In genomic region chr10:75070281-75070976, GRCm38 (mm10) we compare ENCODE assay signal across 21 mouse cellular contexts. TPM values are rescaled to one million over a fixed set of nuclear protein-coding genes. Genes with fewer than 3 reads are reported as not detected.
DNase-seq lines count a peak whose midpoint lies in the region; ATAC-seq and TF ChIP-seq lines count a peak whose summit lies in the region.
"Had no signal": no experiment of that assay in that cellular context is flagged by ENCODE, and none has a peak within 500 bp of the region (broad histone marks: within the 10 kb centered on the region; RNA-seq: fewer than 3 reads in every experiment).

No protein-coding gene starts in this region.

- no peak for TF ChIP-seq CTCF in stomach, postnatal 0 days (IDR thresholded peaks at IDR 0.05; ENCODE audit: low read depth)

- no peaks in the 10 kb centered on the region for H3K27me3 ChIP-seq in heart, embryonic 14.5 days (ENCODE audit: control insufficient read depth, insufficient read depth, low read length)
- H3K27me3 ChIP-seq in midbrain, embryonic 13.5 days, result no peaks in the 10 kb centered on the region
- no peaks in the 10 kb centered on the region for H3K27me3 ChIP-seq in midbrain, embryonic 10.5 days (ENCODE audit: low read depth, poor library complexity, severe bottlenecking)
- no peaks in the 10 kb centered on the region for H3K27me3 ChIP-seq in stomach, postnatal 0 days (ENCODE audit: control insufficient read depth, insufficient read depth, low read length)
- H3K27me3 ChIP-seq: liver, embryonic 13.5 days; midbrain, embryonic 15.5 days had no signal

- no peak for TF ChIP-seq EP300 in stomach, postnatal 0 days (optimal IDR thresholded peaks at IDR 0.05)

- no peaks in the 10 kb centered on the region for H3K9me3 ChIP-seq in heart, embryonic 14.5 days (ENCODE audit: control insufficient read depth, low read length)
- no peaks in the 10 kb centered on the region for H3K9me3 ChIP-seq in midbrain, embryonic 13.5 days
- no peaks in the 10 kb centered on the region for H3K9me3 ChIP-seq in midbrain, embryonic 10.5 days (replicated peaks)
- H3K9me3 ChIP-seq in stomach, postnatal 0 days (ENCODE audit: control insufficient read depth, low read length), result no peaks in the 10 kb centered on the region
- H3K9me3 ChIP-seq: embryonic facial prominence, embryonic 10.5 days; liver, embryonic 13.5 days; midbrain, embryonic 15.5 days had no signal

- DNase-seq in heart, adult 9 months (ENCODE audit: low spot score in 2 of 2), result no peak
- no peak for DNase-seq in midbrain, embryonic 10.5 days (ENCODE audit: low spot score)
- DNase-seq in adrenal gland, adult 8-10 months, result peak; percentile 42
- DNase-seq in stomach, postnatal 0 days (ENCODE audit: low spot score), result no peak
- no peak for DNase-seq in cerebellum, adult 11 months
- DNase-seq: cerebellum, postnatal 25 days; gastrocnemius, adult 2 months; heart, postnatal 4 days; kidney, adult 18-20 months; kidney, postnatal 36 days; liver, embryonic 13.5 days; lung, postnatal 36 days; right cerebral cortex, postnatal 14 days; thymus, adult 18-20 months had no signal

- H3K4me1 ChIP-seq in heart, embryonic 14.5 days (ENCODE audit: control insufficient read depth in 2 of 2, insufficient read depth in 2 of 2, low read length in 2 of 2), result peaks cover 14 to 24% of the 10 kb centered on the region in 2 experiments
- peaks cover 64% of the 10 kb centered on the region for H3K4me1 ChIP-seq in midbrain, embryonic 13.5 days (replicated peaks)
- peaks cover 43% of the 10 kb centered on the region for H3K4me1 ChIP-seq in midbrain, embryonic 10.5 days
- H3K4me1 ChIP-seq in stomach, postnatal 0 days (replicated peaks; ENCODE audit: control insufficient read depth, insufficient read depth), result no peaks in the 10 kb centered on the region; the same call in 1 of the 2 replicates

- WGBS in heart, embryonic 14.5 days, result 52% methylated on average over 11 of the region's 11 CpGs
- WGBS in midbrain, embryonic 13.5 days, result 78% methylated on average over 11 of the region's 11 CpGs
- WGBS in midbrain, embryonic 10.5 days, result 81% methylated on average over 11 of the region's 11 CpGs
- WGBS in stomach, postnatal 0 days, result 49% methylated on average over 11 of the region's 11 CpGs

- peak overlapping the region; percentile 29 to 43; a peak in 3 of 4 replicates for H3K27ac ChIP-seq in heart, embryonic 14.5 days (replicated peaks in 1 of 2; ENCODE audit: control insufficient read depth in 1 of 2, insufficient read depth in 1 of 2, low read depth in 2 of 2, low read length in 2 of 2)
- peak overlapping the region; percentile 5; the same call in 1 of the 2 replicates for H3K27ac ChIP-seq in midbrain, embryonic 13.5 days
- no peak overlapping the region for H3K27ac ChIP-seq in midbrain, embryonic 10.5 days (replicated peaks)
- 0 out of 2 replicates have a peak overlapping the region, but pooled peaks have one; percentile 4 for H3K27ac ChIP-seq in stomach, postnatal 0 days (replicated peaks)
- H3K27ac ChIP-seq: embryonic facial prominence, embryonic 10.5 days; gastrocnemius, adult 2 months; hindbrain, postnatal 0 days; liver, embryonic 13.5 days; midbrain, embryonic 15.5 days had no signal

- ATAC-seq in heart, embryonic 14.5 days (ENCODE audit: insufficient number of reproducible peaks, insufficient read depth, low FRiP score, low read depth), result no peak
- ATAC-seq in midbrain, embryonic 13.5 days, result no peak
- no peak for ATAC-seq in stomach, postnatal 0 days (ENCODE audit: low FRiP score, low TSS enrichment)
- ATAC-seq: CD4-positive, CD25-positive, alpha-beta regulatory T cell, adult 4 months; forebrain, embryonic 16.5 days; hindbrain, postnatal 0 days; midbrain, embryonic 15.5 days had no signal

- no peak overlapping the region for H3K4me3 ChIP-seq in heart, embryonic 14.5 days (ENCODE audit: control insufficient read depth in 1 of 2, insufficient read depth in 1 of 2, low read depth in 1 of 2, low read length in 2 of 2)
- no peak overlapping the region for H3K4me3 ChIP-seq in midbrain, embryonic 13.5 days (replicated peaks)
- no peak overlapping the region for H3K4me3 ChIP-seq in midbrain, embryonic 10.5 days
- H3K4me3 ChIP-seq in stomach, postnatal 0 days (ENCODE audit: low read depth, low read length), result no peak overlapping the region
- H3K4me3 ChIP-seq: embryonic facial prominence, embryonic 10.5 days; gastrocnemius, adult 2 months; liver, embryonic 13.5 days; midbrain, embryonic 15.5 days had no signal

- H3K9ac ChIP-seq in heart, embryonic 14.5 days (ENCODE audit: low read length), result no peak overlapping the region
- H3K9ac ChIP-seq in midbrain, embryonic 13.5 days (replicated peaks), result no peak overlapping the region
- no peak overlapping the region for H3K9ac ChIP-seq in stomach, postnatal 0 days (ENCODE audit: low read length)
- H3K9ac ChIP-seq: liver, embryonic 13.5 days; midbrain, embryonic 15.5 days had no signal

- H3K4me2 ChIP-seq in heart, embryonic 14.5 days (ENCODE audit: low read length), result no peak overlapping the region
- no peak overlapping the region for H3K4me2 ChIP-seq in midbrain, embryonic 13.5 days (replicated peaks)
- no peak overlapping the region for H3K4me2 ChIP-seq in stomach, postnatal 0 days (replicated peaks; ENCODE audit: low read depth)
- H3K4me2 ChIP-seq: liver, embryonic 13.5 days; midbrain, embryonic 15.5 days had no signal

- no peaks in the 10 kb centered on the region for H3K36me3 ChIP-seq in heart, embryonic 14.5 days (ENCODE audit: control insufficient read depth, insufficient read depth, low read length)
- H3K36me3 ChIP-seq in midbrain, embryonic 13.5 days, result peaks cover 4% of the 10 kb centered on the region; the same call in 1 of the 2 replicates
- peaks cover 27% of the 10 kb centered on the region for H3K36me3 ChIP-seq in midbrain, embryonic 10.5 days
- H3K36me3 ChIP-seq in stomach, postnatal 0 days (ENCODE audit: control insufficient read depth, insufficient read depth, low read length), result no peaks in the 10 kb centered on the region
- H3K36me3 ChIP-seq: midbrain, embryonic 15.5 days had no signal

RNA-seq across cellular contexts. Expression of gene Bcr, which starts 10.0 kb away (rescaled TPM):
- polyA plus RNA-seq in heart, embryonic 14.5 days (2014; fragmentation: Nextera tagmentation; extraction: Ambion mirVana), result 14.5 and 14.6 TPM in 2 replicates
- 15.2 and 17.3 TPM in 2 replicates for polyA plus RNA-seq in midbrain, embryonic 13.5 days (2015; fragmentation: Nextera tagmentation; extraction: Ambion mirVana)
- polyA plus RNA-seq in midbrain, embryonic 10.5 days (2016; fragmentation: Nextera tagmentation; extraction: Ambion mirVana), result 5.1 and 6.9 TPM in 2 replicates
- total RNA-seq in adrenal gland, adult 8-10 months (2022), result 10 to 100 TPM; 33.7 to 76.4 (median 56.5) TPM
- 4.5 and 4.7 TPM in 2 replicates for polyA plus RNA-seq in stomach, postnatal 0 days (2015; fragmentation: Nextera tagmentation; extraction: Ambion mirVana)

RNA-seq across cellular contexts. Expression of gene Rab36, which starts 33.6 kb away (rescaled TPM):
- polyA plus RNA-seq in heart, embryonic 14.5 days (2014; fragmentation: Nextera tagmentation; extraction: Ambion mirVana), result 2.0 and 4.5 TPM in 2 replicates
- 14.8 and 19.7 TPM in 2 replicates for polyA plus RNA-seq in midbrain, embryonic 13.5 days (2015; fragmentation: Nextera tagmentation; extraction: Ambion mirVana)
- 9.9 and 10.4 TPM in 2 replicates for polyA plus RNA-seq in midbrain, embryonic 10.5 days (2016; fragmentation: Nextera tagmentation; extraction: Ambion mirVana)
- 10 to 100 TPM; 14.1 to 46.3 (median 30.9) TPM for total RNA-seq in adrenal gland, adult 8-10 months (2022)
- 1.9 and 2.0 TPM in 2 replicates for polyA plus RNA-seq in stomach, postnatal 0 days (2015; fragmentation: Nextera tagmentation; extraction: Ambion mirVana)

RNA-seq across cellular contexts. Expression of gene Rsph14, which starts 38.0 kb away (rescaled TPM):
- not detected in 2 replicates for polyA plus RNA-seq in heart, embryonic 14.5 days (2014; fragmentation: Nextera tagmentation; extraction: Ambion mirVana)
- 0.63 and 1.1 TPM in 2 replicates for polyA plus RNA-seq in midbrain, embryonic 13.5 days (2015; fragmentation: Nextera tagmentation; extraction: Ambion mirVana)
- not detected in 2 replicates for polyA plus RNA-seq in midbrain, embryonic 10.5 days (2016; fragmentation: Nextera tagmentation; extraction: Ambion mirVana)
- total RNA-seq in adrenal gland, adult 8-10 months (2022), result 1 to 10 TPM in 2 of 4 experiments, under 1 TPM in 1, not detected in 1; 0.91 to 3.3 (median 1.5) TPM
- polyA plus RNA-seq in stomach, postnatal 0 days (2015; fragmentation: Nextera tagmentation; extraction: Ambion mirVana), result not detected in 2 replicates
- total RNA-seq: gastrocnemius, adult 2 months; heart, postnatal 4 days had no signal
- polyA plus RNA-seq: CD4-positive, CD25-positive, alpha-beta regulatory T cell, adult 4 months; embryonic facial prominence, embryonic 10.5 days; liver, embryonic 13.5 days had no signal
